Mouse (Mus musculus) MEL-GATA-1-ER (cell line): ENCODE data around the gene Lrch4.
"Not testable (repeated sequence)": the region's sequence is repeated elsewhere in the genome, so short reads cannot be mapped to it uniquely, and the experiment has no call there.

ENCODE experiments used
- DNase-seq: peaks from one replicate; pipeline ENCODE4 v3.0.0-alpha.2; 2012; ENCODE audit warnings: low read depth; ENCODE audit errors: extremely low read depth

The Lrch4 gene

DNA sequence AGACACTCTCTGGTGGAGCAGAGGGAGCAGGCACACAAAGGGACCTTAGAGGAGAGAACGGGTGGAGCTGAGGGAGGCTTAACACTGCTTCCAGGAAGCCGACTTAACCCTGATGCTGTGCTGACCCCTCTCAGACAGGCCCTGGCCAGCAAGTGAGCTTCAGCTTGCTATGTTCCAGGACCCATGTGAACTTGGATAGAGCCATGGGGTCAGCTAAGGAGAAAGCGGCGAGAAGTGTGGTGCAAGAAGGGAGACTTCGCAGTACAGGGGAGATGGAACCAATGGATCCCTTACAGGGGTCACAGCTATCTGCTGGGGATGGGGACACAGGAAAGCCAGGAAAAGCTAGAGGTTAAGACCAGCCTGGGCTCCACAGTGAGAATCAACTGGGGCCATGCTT, 15.8 kb upstream of the Lrch4 start:
- DNase-seq, result no peak

DNA sequence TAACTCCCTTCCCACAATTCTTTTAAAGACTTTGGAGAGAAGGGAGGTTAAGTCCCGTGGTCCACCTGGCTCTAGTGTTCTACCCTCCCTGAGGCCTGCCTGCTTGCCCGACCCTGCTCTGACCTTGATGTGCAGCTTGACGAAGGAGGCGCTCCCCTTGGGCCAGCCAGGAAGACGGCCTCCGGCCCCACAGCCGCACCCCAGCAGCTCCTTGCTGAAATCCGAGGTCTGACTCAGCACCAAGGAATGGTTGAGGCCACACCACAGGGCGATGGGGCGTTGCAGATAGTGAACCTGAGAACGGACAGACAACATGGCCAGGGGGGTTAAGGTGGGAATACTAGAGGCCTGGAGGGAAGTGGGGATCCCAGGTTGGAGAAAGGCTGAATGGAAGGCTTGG, 15.4 kb upstream of the Lrch4 start, which contains the start of gene Pcolce:
Gene Pcolce, minus strand, starts transcription at position 235 of the 400 bp plus-strand sequence.
- no peak for DNase-seq

DNA sequence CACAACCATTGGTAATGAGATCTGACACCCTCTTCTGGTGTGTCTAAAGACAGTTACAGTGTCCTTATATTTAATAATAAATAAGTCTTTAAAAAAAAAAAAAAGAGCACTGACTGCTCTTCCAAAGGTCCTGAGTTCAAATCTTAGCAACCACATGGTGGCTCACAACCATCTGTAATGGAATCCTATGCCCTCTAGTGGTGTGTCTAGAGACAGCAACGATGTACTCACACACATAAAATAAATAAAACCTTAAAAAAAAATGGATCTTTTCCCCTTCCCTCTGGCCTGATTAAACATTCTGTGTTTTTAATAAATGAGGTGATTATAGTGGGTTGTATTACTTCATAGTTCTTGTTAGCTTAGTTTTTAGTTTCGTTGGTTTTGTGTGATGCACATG, 14.0 kb upstream of the Lrch4 start:
- not testable (repeated sequence) for DNase-seq

DNA sequence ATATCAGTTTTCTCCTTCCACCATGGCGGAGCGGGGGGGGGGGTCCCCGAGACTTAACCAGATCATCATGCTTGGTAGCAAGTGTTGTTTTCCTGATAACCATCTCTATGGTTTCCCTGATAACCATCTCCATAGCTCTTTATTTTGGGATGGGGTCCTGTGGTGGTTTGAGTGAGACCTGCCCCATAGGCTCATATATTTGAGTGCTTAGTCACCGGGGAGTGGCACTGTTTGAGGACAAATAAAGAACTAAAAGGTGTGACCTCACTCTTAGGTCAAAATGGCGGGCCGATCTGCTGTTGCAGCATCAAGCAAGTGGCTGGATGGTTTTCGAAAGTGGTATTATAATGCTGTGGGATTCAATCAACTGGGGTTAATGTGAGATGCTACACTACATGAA, 13.6 kb upstream of the Lrch4 start:
- DNase-seq, result no peak

DNA sequence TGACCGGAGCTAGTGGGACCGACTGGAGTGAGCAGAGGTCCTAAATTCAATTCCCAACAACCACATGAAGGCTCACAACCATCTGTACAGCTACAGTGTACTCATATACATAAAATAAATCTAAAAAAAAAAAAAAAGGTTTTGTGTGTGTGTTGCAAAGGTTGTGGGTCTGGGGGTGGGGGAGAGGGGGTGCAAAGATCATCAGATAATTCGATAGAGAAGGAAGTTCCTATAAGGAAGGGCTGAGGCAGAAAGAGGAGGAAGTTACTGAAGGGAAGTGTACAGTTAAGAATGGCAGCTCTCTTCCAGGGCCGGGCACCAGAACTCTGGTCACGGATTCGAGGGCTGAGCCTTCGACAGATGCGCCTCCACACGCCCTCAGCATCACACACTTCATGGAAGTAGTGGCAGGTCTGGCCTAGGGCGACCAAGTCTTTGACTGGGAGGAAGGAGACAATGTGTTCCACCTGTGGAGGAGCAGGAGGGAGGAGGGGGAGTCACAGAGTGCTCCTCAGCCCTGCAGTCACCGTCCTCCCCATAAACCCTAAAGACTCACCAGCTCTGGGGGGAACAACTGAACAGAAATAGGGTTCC, 4.9 kb upstream of the Lrch4 start:
- DNase-seq, result no peak

DNA sequence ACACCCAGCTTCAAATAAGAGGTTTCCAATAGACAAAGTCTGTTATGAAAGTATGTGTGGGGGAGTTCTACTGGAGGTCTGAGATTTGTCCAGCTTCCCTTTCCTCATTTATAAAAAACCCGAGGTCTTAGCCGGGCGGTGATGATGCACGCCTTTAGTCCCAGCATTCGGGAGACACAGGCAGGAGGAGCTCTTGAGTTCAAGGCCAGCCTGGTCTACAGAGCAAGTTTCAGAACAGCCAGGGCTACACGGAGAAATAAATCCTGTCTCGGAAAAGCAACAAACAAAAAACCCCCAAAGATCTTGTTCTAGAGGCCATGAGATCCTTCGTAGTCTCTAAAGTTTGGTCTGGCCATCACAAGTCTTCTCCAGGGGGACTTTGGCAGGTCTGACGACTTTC, 930 bp upstream of the Lrch4 start:
- no peak for DNase-seq

DNA sequence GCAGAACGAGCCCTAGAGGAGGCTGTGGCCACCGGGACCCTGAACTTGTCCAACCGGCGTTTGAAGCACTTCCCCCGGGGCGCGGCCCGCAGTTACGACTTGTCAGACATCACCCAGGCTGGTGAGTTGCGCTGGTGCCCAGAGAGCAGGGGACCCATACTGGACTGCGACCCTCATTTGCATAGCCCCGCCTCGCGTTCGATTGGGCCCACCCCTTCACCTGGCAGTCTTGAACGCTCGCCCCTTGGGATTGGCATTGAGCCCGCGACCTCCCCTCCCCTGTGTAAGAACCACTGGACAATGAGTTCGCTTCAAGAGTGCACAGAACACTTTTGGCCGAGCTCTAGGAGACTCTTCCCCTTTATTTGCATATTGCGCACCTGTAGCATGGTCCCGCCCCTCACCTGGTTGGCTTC, 393 bp downstream of the Lrch4 start:
- DNase-seq, result no peak

DNA sequence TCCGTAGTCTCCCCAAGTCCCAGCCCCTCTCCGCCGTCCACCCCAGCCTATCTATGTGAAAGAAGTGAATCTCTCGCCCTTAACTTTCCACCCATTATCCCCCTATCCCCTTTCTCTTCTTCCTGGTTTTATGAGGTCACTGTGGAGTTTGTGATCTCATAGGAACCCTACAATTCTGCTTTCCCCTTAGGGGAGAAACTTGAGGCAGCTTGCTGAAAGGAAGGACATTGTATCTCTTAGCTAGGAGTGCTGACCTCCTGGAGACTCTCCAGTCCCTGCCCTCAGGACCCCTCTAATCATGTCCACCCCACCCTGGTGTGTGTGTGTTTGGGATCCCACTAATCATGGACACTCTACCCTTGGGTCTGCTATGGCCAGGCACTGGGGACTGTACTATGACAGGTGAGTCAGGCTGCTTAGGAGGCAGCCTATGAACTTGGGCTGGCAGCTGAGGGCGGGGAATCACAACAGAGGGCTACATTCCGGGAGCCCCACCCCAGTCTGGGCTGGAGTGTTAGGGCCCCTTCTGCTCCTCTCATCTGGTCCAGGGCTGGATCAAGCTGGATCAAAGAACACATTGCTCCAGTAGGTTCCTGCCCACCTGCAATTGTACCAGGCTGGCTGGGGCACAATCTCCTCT, 1.1 kb downstream of the Lrch4 start:
- DNase-seq, result no peak

DNA sequence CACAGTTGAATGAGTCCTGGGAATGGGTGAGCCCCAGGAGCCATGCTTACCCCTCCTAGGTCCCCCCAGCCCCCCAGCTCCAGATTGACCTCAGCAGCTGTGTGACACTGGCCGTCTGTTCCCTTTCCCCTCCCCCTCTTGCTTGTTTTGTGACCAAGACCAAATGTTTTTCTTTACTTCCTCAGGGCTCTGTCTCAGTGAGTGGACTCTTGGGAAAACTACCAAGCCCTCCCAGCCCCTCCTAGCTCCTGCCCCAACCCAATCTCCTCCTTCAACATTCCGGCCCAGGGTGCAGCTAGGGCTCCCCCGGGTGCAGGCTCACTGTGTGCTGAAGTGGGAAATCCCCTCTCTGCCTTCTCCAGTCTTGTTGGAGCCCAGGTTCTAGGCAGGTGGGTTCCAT, 1.7 kb downstream of the Lrch4 start:
- no peak for DNase-seq

DNA sequence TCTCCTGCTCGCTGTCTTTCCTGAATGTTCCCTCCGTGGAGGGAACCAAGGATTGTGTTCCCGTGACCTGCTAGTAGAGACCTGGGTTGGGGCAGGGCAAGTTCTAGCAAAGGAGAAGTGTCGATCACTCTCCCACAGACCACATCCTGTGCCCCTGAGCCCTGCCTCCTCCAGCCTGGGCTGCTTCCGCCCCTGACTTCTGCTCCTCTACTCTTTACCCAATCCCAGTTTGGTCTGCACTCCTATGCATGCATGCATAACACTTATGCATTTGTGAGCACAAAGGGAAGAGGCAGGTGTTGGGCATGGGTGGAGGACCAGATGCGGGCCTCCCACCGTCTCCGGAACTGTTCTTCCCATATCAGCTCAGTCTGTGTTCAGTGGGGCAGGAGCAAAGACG, 2.2 kb downstream of the Lrch4 start:
- DNase-seq, result peak; percentile 68

DNA sequence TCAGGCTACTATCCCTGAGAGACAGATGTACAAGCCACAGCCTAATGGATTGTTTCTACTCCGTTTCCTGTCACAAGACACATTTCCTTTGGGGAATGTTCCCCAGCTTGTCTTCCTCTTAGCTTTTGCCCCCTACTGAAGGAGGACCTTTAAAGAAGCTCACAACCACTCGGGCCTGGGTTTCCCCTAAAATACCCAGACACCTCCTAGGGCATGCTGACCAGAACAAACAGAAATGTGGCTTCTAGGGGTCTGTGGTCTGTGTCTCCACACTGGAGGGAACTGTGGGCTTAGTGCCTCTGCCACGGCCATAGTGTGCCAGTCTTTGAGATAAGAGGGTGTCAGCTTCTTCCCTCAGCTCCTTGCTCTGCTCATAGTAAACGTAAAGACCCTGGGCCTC, 2.7 kb downstream of the Lrch4 start:
- no peak for DNase-seq

DNA sequence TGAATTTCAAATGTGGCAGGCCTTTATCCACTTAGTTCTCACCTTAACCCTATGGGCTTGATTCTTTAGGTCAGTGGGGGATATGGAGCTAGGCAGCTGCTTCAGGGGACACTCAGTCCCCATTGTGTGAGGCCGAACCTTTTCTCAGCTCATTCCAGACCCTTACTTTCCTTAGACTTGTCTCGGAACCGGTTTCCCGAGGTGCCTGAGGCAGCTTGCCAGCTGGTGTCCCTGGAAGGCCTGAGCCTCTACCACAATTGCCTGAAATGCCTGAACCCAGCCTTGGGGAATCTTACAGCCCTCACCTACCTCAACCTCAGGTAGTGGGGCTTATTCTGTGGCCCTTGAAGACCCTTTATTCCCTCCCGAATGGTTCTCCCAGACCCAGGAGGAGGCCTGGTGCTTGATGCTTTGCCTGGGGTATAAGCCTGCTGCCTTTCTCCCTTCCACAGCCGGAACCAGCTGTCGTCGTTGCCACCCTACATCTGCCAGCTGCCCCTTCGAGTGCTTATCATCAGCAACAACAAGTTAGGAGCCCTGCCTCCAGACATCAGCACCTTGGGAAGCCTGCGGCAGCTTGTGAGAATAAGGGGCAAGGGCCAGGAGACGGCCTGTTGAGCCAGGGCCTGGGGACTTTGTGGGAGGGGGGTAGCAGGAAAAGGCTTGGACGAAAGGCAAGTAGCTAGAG, 4.6 kb downstream of the Lrch4 start:
- DNase-seq, result no peak

DNA sequence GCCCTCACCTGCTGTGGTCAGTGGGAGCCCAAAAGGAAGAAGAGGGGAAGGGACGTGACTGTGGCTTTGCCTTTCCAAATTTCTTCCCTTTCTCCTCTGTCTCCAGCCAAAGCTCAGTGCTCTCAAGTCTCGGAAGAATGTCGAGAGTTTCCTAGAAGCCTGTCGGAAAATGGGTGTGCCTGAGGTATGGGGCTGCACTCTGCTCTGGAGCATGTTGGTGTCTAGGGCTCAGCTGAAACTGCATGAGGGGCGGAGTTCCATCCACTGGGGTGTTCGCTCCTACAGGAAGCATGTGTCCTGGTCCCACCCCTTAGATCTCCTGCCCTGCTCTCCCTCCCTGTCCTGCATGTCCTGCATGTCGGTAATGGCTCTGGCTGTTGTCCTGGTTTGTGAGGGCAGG, 10.6 kb downstream of the Lrch4 start:
- no peak for DNase-seq

DNA sequence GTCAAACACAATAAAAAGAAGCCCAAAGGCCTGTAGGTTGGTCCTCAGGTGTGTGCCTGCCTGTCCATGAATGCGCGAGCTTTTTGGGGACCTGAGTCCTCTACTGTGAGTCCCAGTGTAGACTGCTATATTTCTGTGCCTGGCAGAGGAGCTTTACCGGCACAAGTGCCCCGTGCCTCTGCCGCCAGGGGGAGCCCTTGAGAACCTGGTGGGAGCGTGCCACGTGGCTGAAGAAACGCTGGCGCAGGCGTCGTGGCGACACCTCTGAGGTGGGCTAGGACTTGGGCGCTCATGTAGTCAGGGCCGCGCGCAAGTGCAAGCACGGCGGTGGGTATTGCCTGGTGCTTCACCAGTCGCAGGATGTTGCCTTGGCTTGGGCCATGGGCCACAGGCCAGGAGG, 12.1 kb downstream of the Lrch4 start, which contains the start of gene Sap25:
Gene Sap25, plus strand, starts transcription at position 281 of the 400 bp plus-strand sequence.
- no peak for DNase-seq

DNA sequence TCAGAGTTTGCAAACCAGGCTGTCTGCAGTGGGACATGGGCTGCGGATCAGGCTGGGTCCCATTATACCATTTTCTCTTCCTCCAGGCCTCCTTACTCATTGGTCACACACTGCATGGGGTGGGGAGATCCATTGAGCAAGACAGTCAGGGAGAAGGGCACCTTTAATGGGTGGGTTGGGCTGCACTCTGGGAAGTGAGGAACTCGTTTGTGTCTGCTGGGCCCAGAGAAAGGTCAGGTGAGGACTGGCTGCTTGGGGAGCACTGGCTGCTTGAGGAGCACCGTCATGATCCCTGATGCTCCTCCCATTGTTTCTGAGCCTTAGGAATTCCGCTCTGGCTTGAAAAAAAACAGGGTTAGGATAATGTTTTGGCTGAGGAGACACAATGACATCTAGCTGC, 14.0 kb downstream of the Lrch4 start:
- no peak for DNase-seq

DNA sequence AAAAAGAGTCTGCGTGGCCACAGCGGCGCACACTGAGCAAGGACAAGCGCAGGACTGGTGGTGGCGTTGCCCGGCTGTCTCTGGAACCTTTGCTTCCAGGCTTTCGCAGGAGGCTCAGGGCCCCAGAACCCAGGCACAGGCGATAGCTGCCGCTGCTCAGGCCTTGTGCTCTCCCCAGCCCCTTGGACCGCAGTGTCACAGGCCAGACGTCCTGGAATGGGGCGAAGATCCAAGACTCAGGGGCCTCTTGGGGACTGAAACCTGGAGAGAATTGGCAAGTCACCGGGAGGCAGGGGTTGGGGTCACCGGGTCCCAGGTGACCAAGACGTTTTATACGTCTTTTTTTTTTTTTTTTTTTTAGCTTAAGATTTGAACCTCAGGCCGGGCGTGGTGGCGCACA, 15.6 kb downstream of the Lrch4 start:
- no peak for DNase-seq

DNA sequence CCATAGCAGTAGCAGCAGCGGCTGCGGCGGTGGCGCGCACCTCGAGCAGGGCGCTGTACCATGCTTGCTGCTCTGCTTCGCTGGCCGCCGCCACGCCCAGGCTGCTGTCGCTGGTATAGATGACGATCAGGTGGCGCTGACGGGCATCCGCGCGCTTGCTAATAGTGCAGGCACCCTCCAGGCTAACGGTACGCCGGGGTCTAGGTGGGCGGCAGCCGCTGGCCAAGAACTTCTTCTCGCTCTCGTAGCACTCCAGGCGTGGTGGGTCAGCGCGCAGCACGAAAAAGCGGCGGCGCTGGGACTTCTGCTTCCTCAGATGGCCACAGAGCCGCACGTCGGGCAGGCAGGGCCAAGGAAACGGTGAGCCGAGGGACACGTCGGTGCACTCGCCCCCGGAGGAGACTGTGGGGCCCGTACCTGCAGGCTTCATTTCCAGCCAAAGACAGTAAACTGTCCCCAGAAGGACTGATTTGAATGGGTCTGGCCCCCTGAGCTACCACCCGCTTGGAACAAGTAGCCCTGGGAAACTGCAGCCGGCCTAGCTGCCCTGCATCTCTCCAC, 16.2 kb downstream of the Lrch4 start:
- DNase-seq, result no peak

DNA sequence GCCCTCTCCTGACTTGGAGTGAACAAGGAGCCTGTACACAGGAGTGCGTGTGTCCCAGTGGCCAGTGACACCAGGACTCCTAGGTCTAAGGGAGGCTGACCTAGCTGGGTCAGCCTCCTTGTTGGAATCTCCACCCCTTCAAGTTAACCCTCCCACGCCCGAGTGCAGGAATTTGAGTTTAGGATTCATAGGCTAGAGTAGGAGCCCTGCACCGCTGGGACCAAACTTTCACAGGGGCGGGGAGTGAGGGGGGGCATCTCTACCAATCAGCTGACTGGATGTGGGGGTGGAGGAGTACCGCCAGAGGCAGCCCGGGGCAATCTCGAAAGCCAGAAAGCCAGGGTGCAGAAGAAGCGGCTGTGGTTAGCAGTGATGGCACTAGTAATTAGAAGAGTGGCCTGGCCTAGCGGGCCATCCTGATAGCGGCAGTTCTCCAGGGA, 16.8 kb downstream of the Lrch4 start, which contains the start of gene Irs3:
Gene Irs3, minus strand, starts transcription at position 63 of the 440 bp plus-strand sequence.
- DNase-seq, result no peak

DNA sequence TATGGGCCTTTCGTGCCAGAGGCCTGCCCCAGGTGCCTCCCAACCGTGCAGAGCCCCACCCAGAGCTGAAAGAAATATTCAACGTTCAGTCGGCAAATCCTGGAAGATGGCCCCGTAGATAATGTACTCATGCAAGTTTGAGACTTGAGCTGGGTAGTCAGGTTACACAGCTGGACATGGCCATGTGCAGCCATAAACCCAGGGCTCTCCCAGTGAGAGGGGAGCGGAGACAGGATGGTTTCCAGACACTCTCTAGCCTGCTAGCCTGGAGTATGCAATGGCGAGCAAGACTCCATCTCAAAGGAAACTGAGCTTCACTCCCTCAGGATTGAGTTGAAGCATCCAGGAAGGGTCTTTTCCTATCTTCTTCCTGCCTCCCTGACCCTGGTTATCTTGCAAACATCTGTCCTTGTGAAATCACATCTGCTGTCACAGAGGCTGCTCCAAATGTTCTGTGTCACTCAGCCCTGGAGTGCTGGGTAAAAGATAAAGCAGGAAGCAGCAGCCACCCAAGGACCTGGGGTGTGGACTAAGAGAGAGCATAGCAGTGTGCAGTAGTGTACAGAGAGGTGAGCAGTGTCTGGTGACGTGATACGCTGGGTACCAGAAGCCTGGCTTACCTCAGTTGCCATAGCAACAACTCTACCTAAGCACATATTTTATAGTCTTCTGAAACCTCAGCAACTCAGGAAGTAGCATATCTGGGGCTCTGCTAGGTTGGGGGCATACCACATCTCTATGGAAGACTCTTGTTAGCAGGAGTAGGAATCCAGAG, 19.1 kb downstream of the Lrch4 start:
- DNase-seq, result no peak

DNA sequence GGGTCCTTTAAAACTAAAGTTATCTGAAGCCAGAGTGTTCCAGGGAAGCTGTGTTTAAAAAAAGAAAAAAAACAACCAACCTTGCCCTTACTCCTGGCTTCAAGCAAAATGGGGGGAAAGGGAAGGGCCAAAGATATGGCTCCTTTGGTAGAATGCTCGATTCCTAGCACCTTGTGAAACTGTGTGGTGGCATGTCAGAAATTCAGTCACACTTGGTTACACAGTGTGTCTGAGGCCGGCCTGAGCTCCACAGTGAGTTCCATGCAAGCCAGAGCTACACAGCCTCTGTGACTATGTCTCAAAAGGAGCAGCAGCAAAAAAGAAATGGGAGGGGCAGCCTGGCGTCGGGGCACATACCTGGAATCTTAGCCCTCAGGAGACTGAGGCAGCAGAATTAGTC, 20.3 kb downstream of the Lrch4 start:
- DNase-seq, result no peak
